Mouse (Mus musculus) urinary bladder, postnatal 4 days (tissue): ENCODE results near the gene Fancf.

Experiments
- DNase-seq, 2 experiments: peaks; one replicate each; pipeline ENCODE4 v3.0.0; 2021 to 2022; ENCODE audit warnings: low spot score in 2 of 2

Gene Fancf

GRCm38 (mm10) chr7:51840515-51840914 is 21.6 kb downstream of the Fancf start:
- no peak for DNase-seq

GRCm38 (mm10) chr7:51831917-51832316 is 30.1 kb downstream of the Fancf start:
- DNase-seq, result no peak

- no peak for DNase-seq
Measured at GRCm38 (mm10) chr7:51823562-51824338, 38.3 kb downstream of the Fancf start.

GRCm38 (mm10) chr7:51821467-51821866 is 40.6 kb downstream of the Fancf start:
- no peak for DNase-seq

GRCm38 (mm10) chr7:51819891-51820290 is 42.2 kb downstream of the Fancf start:
- no peak for DNase-seq

- DNase-seq, result no peak
Measured at GRCm38 (mm10) chr7:51818251-51818974, 43.7 kb downstream of the Fancf start.

GRCm38 (mm10) chr7:51816283-51816839 is 45.7 kb downstream of the Fancf start:
- DNase-seq, result no peak

- DNase-seq, result no peak
Measured at GRCm38 (mm10) chr7:51815473-51816282, 46.4 kb downstream of the Fancf start.
